Mouse (Mus musculus) 3134 (cell line): ENCODE results near the gene Hspb3.
A peak's percentile ranks its signal among the peaks of the same experiment; 100 is the strongest.

Experiments used
- DNase-seq: peaks from one replicate; pipeline ENCODE4 v3.0.0-alpha.2; 2011; ENCODE audit warnings: low spot score; ENCODE audit not compliant: insufficient read length; ENCODE audit errors: extremely low read depth

Hspb3 gene

GRCm38 (mm10) chr13:113638914-113639313 is 24.6 kb downstream of the Hspb3 start:
- DNase-seq: no peak

GRCm38 (mm10) chr13:113635799-113636222 is 27.7 kb downstream of the Hspb3 start:
- no peak for DNase-seq

GRCm38 (mm10) chr13:113634732-113635481 is 28.6 kb downstream of the Hspb3 start:
- DNase-seq: no peak

GRCm38 (mm10) chr13:113632506-113632905 is 31.0 kb downstream of the Hspb3 start:
- no peak for DNase-seq

- no peak for DNase-seq
Observed at GRCm38 (mm10) chr13:113627601-113628000, 35.9 kb downstream of the Hspb3 start.

- no peak for DNase-seq
Observed at GRCm38 (mm10) chr13:113622865-113623255, 40.6 kb downstream of the Hspb3 start.

GRCm38 (mm10) chr13:113622122-113622864 is 41.2 kb downstream of the Hspb3 start:
- no peak for DNase-seq

GRCm38 (mm10) chr13:113619003-113619402 is 44.5 kb downstream of the Hspb3 start:
- no peak for DNase-seq

GRCm38 (mm10) chr13:113617891-113618823 is 45.3 kb downstream of the Hspb3 start, which contains the start of gene Snx18:
TSS of gene Snx18 (minus strand) at chr13:113618564.
- peak; percentile 94 for DNase-seq

GRCm38 (mm10) chr13:113617338-113617890 is 46.1 kb downstream of the Hspb3 start:
- DNase-seq: peak; percentile 72

- DNase-seq: no peak
Observed at GRCm38 (mm10) chr13:113616751-113617337, 46.6 kb downstream of the Hspb3 start.

GRCm38 (mm10) chr13:113615971-113616671 is 47.4 kb downstream of the Hspb3 start:
- DNase-seq: no peak

- DNase-seq: peak; percentile 48
Observed at GRCm38 (mm10) chr13:113615546-113615941, 47.9 kb downstream of the Hspb3 start.

- DNase-seq: peak; percentile 83
Observed at GRCm38 (mm10) chr13:113614635-113615545, 48.6 kb downstream of the Hspb3 start.

- DNase-seq: no peak
Observed at GRCm38 (mm10) chr13:113613882-113614281, 49.6 kb downstream of the Hspb3 start.

- DNase-seq: no peak
Observed at GRCm38 (mm10) chr13:113613341-113613740, 50.1 kb downstream of the Hspb3 start.
